Mouse (Mus musculus) ES-E14 (cell line): Measurements from ENCODE around the gene Ccdc88b.

ENCODE experiments used
- MAFK ChIP-seq: IDR thresholded peaks from 2 replicates; pipeline ENCODE4 v1.6.1; 2014; ENCODE audit warnings: mild to moderate bottlenecking, low read depth, low read length, inconsistent platforms; ENCODE audit not compliant: insufficient read depth
- ZNF384 ChIP-seq: IDR thresholded peaks from 2 replicates; pipeline ENCODE4 v1.6.1; 2012; ENCODE audit warnings: low read depth, low read length, inconsistent platforms

DNA sequence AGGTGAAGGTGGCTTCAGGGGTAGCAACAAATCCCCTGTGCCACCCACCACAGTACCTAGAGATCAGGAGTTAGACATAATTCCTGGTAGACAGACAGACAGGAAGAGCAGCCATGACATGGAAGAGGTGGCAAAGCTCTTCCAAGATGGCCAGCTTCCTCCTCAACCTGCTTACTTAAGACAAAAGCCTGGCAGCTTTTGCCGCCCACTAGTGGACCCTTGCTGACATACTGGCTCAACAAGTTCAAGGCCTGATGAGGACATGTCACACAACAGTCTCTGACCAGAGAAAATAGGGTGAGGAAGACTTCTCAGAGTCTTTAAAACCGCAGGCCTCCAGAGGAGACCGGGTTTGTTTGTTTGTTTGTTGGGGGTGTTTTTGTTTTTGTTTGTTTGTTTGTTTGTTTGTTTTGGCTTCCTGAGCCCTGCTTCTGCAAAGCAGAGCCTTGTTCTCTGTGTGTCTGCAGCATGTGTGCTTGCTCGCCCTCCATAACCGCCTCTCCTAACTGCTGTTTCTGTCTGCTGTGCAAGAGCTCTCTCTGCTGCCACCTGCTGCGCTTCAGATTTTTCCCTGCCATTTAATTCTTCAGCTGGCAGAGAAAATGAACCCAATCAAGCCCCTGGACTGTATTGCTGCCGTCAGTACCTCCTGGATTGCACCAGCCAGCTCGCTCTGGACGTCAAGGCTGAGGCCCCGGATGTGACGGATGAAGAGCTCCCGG, 1.6 kb downstream of the Ccdc88b start:
- TF ChIP-seq ZNF384: no peak
- TF ChIP-seq MAFK: no peak
